Mouse (Mus musculus): ENCODE data around the gene Drosha.
"Not testable (repeated sequence)": the region's sequence is repeated elsewhere in the genome, so short reads cannot be mapped to it uniquely, and the experiment has no call there.

Gene Drosha

GRCm38 (mm10) chr15:12824197-12824952 lies at the start of gene Drosha, which contains the start of gene 6030458C11Rik:
Gene Drosha (plus strand): TSS chr15:12824815.
Gene 6030458C11Rik (minus strand): TSS chr15:12824649.
- DNase-seq: peak; percentile 99

GRCm38 (mm10) chr15:12781296-12781695 lies 43.3 kb upstream of the Drosha start:
- DNase-seq: no peak

- no peak for DNase-seq
Observed at GRCm38 (mm10) chr15:12781729-12782326, 42.8 kb upstream of the Drosha start.

GRCm38 (mm10) chr15:12788536-12788935 lies 36.1 kb upstream of the Drosha start:
- DNase-seq: no peak

- no peak for DNase-seq
Observed at GRCm38 (mm10) chr15:12789406-12789867, 35.2 kb upstream of the Drosha start.

- DNase-seq: no peak
Observed at GRCm38 (mm10) chr15:12794311-12794710, 30.3 kb upstream of the Drosha start.

GRCm38 (mm10) chr15:12795457-12795894 lies 29.1 kb upstream of the Drosha start:
- peak; percentile 83 for DNase-seq

GRCm38 (mm10) chr15:12795909-12796470 lies 28.6 kb upstream of the Drosha start:
- no peak for DNase-seq

GRCm38 (mm10) chr15:12798043-12798442 lies 26.6 kb upstream of the Drosha start:
- DNase-seq: no peak

GRCm38 (mm10) chr15:12800405-12801141 lies 24.0 kb upstream of the Drosha start:
- DNase-seq: no peak

GRCm38 (mm10) chr15:12801142-12801506 lies 23.5 kb upstream of the Drosha start:
- not testable (repeated sequence) for DNase-seq

- no peak for DNase-seq
Observed at GRCm38 (mm10) chr15:12805071-12805470, 19.5 kb upstream of the Drosha start.

GRCm38 (mm10) chr15:12807088-12807487 lies 17.5 kb upstream of the Drosha start:
- no peak for DNase-seq

GRCm38 (mm10) chr15:12809305-12809704 lies 15.3 kb upstream of the Drosha start:
- DNase-seq: no peak

GRCm38 (mm10) chr15:12812646-12813045 lies 12.0 kb upstream of the Drosha start:
- DNase-seq: no peak

GRCm38 (mm10) chr15:12817592-12817991 lies 7.0 kb upstream of the Drosha start:
- DNase-seq: no peak

GRCm38 (mm10) chr15:12822416-12823395 lies 1.9 kb upstream of the Drosha start:
- no peak for DNase-seq

- no peak for DNase-seq
Observed at GRCm38 (mm10) chr15:12823455-12824119, 1.0 kb upstream of the Drosha start.

- DNase-seq: no peak
Observed at GRCm38 (mm10) chr15:12824965-12825364, 350 bp downstream of the Drosha start.

- DNase-seq: no peak
Observed at GRCm38 (mm10) chr15:12825408-12825807, 793 bp downstream of the Drosha start.

GRCm38 (mm10) chr15:12829878-12830277 lies 5.3 kb downstream of the Drosha start:
- no peak for DNase-seq
